Mouse (Mus musculus) gastrocnemius, adult 8-10 months (tissue): ENCODE measurements around the gene Tex2. TPM values are rescaled to one million over a fixed set of nuclear protein-coding genes. Genes with fewer than 3 reads are reported as not detected.

Experiments
- DNase-seq, 2 experiments: peaks; one replicate each; pipeline ENCODE4 v3.0.0; 2022; ENCODE audit warnings: low spot score in 2 of 2
- total RNA-seq, 4 experiments: library from RNA; stranded (reverse); gene quantifications; 2 replicates each; pipeline ENCODE4 v1.2.4; 2022

Tex2 gene
- total RNA-seq, 4 experiments from 2014 or later, result 62.9 to 78.3 (median 68.0) TPM

GRCm38 (mm10) chr11:106458540-106458939 lies 154.7 kb downstream of the Tex2 start:
- no peak for DNase-seq

Other genes with a start within 250 kb of the Tex2 start
- 1 to 10 TPM; 3.3 to 5.5 (median 4.3) TPM for gene Prr29, start 248.0 kb downstream of the Tex2 start, total RNA-seq
- 1 to 10 TPM; 2.3 to 5.2 (median 4.3) TPM for gene Icam2, start 225.3 kb downstream of the Tex2 start, total RNA-seq
- 1 to 10 TPM; 6.9 to 8.9 (median 7.6) TPM for gene Ern1, start 125.6 kb downstream of the Tex2 start, total RNA-seq
- gene Pecam1, start 137.2 kb upstream of the Tex2 start, total RNA-seq, result 10 to 100 TPM; 25.4 to 30.9 (median 26.7) TPM
- gene Milr1, start 137.8 kb upstream of the Tex2 start, total RNA-seq, result under 1 TPM in 1 of 4 experiments, not detected in 3; 0.40 TPM
- gene Polg2, start 166.1 kb upstream of the Tex2 start, total RNA-seq, result 1 to 10 TPM; 2.3 to 3.5 (median 3.0) TPM
- 100 to 1,000 TPM; 190 to 257 (median 232) TPM for gene Ddx5, start 175.8 kb upstream of the Tex2 start, total RNA-seq
- 1 to 10 TPM; 2.5 to 5.0 (median 3.4) TPM for gene Cep95, start 175.8 kb upstream of the Tex2 start, total RNA-seq